Mouse (Mus musculus) heart, adult 2 months (tissue): Measurements from ENCODE around the gene Trub1.

Experiments used
- CTCF ChIP-seq: fragments of 200-600 bp; IDR thresholded peaks from 2 replicates; pipeline ENCODE4 v1.8.1; 2022; ENCODE audit warnings: antibody characterized with exemption, mild to moderate bottlenecking, moderate library complexity
- POLR2A ChIP-seq: fragments of 200-500 bp; IDR thresholded peaks from 2 replicates; pipeline ENCODE4 v1.6.1; 2011; ENCODE audit warnings: mild to moderate bottlenecking, low read depth, low read length, control low read depth; ENCODE audit not compliant: insufficient read depth

DNA sequence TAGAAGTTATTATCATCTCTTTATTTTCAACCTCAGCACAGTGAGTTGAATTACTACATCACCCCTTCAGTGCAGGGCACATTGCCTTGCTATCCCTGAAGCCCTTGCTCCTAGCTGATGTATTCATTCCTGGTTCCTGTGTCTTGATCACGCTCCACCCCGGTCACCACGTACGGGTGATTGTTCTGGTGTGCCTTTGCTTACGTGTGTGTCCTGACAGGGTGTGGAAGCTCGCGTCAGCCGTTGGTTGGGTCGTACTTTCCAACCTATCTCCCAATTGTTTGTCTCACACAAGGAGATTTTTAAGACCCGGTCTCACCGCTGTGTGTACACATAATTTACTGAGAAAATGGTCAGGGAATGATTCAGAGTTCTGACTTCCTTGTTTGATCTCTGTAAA, 58.1 kb downstream of the Trub1 start:
- TF ChIP-seq CTCF = no peak
- TF ChIP-seq POLR2A = no peak
